Mouse (Mus musculus) midbrain, embryonic 15.5 days (tissue): ENCODE measurements at regions not wholly inside any gene's neighbourhood (a gene's known extent, or its start where the extent isn't known, plus 50 kb on each side); places are given as distances from the start of the nearest gene placed in this dataset.

ENCODE experiments used
- ATAC-seq: fragments of 200-750 bp; cut with Nextera tagmentation; replicated peaks from 2 replicates; pipeline ENCODE4 v1.8.0; 2017; ENCODE audit warnings: moderate TSS enrichment
- H3K27ac ChIP-seq: fragments of 300-500 bp; sonication (generic); 2 replicates; pipeline ENCODE4 v1.5.1; 2015; ENCODE audit warnings: mild to moderate bottlenecking, inconsistent platforms
- H3K27me3 ChIP-seq: fragments of 300-500 bp; sonication (generic); replicated peaks from 2 replicates; pipeline ENCODE4 v1.6.1; 2015; ENCODE audit warnings: inconsistent platforms
- H3K36me3 ChIP-seq: fragments of 300-500 bp; sonication (generic); replicated peaks from 2 replicates; pipeline ENCODE4 v1.6.1; 2015; ENCODE audit warnings: inconsistent platforms
- H3K4me1 ChIP-seq: fragments of 300-500 bp; sonication (generic); 2 replicates; pipeline ENCODE4 v1.6.1; 2015; ENCODE audit warnings: inconsistent platforms
- H3K4me2 ChIP-seq: fragments of 300-500 bp; sonication (generic); 2 replicates; pipeline ENCODE4 v1.6.1; 2015; ENCODE audit warnings: inconsistent platforms, mild to moderate bottlenecking, moderate library complexity
- H3K4me3 ChIP-seq: fragments of 300-500 bp; sonication (generic); 2 replicates; pipeline ENCODE4 v1.5.1; 2015; ENCODE audit warnings: mild to moderate bottlenecking, inconsistent platforms
- H3K9ac ChIP-seq: fragments of 300-500 bp; sonication (generic); 2 replicates; pipeline ENCODE4 v1.6.1; 2015; ENCODE audit warnings: mild to moderate bottlenecking, inconsistent platforms
- H3K9me3 ChIP-seq: fragments of 300-500 bp; sonication (generic); 2 replicates; pipeline ENCODE4 v1.6.1; 2016; ENCODE audit warnings: inconsistent platforms
- WGBS: fragments of 180-500 bp; shearing (Covaris S2); methylation state at CpG from one replicate; pipeline ENCODE4 v1.1.7; 2015; ENCODE audit warnings: mixed read lengths; 5-methylcytosine and 5-hydroxymethylcytosine counted together

DNA sequence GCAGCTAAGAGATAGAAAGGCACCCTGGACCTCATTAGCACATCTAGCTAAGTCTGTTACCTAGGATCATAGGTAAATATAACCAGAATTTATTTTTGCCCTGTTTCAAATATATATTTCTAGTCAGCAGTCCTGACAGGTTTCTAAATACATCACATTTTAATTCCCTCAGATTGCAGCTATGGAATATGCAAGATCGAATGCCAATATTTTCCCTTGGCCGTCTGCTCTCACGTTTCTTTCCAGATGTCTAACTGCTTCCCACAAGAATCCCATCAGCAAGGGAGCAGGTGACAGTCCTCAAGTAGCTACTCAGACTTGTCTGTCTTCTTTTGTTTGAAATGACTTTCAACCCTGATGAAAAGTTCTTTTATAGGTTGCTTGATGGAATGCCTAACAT lies 297.2 kb upstream of the Cdh12 start:
- no peaks in the 10 kb centered on the region for H3K36me3 ChIP-seq
- H3K27me3 ChIP-seq, result no peaks in the 10 kb centered on the region
- no peak overlapping the region for H3K27ac ChIP-seq
- no peaks in the 10 kb centered on the region for H3K4me1 ChIP-seq
- no peaks in the 10 kb centered on the region for H3K9me3 ChIP-seq
- H3K4me2 ChIP-seq, result no peak overlapping the region
- H3K9ac ChIP-seq, result no peak overlapping the region
- no peak overlapping the region for H3K4me3 ChIP-seq
- 83% methylated on average over 3 of the region's 3 CpGs for WGBS
- no peak for ATAC-seq
